Mouse (Mus musculus): ENCODE measurements around the gene Pacsin1.

Pacsin1 gene

GRCm38 (mm10) chr17:27677756-27678155, 22.4 kb downstream of the Pacsin1 start:
- no peak for DNase-seq (ENCODE audit: low read depth, low spot score)

- DNase-seq (ENCODE audit: low read depth, low spot score): no peak
Observed at GRCm38 (mm10) chr17:27678924-27679813, 23.9 kb downstream of the Pacsin1 start.

- DNase-seq (ENCODE audit: low read depth, low spot score): no peak
Observed at GRCm38 (mm10) chr17:27684886-27685549, 29.7 kb downstream of the Pacsin1 start.

- no peak for DNase-seq (ENCODE audit: low read depth, low spot score)
Observed at GRCm38 (mm10) chr17:27685550-27685913, 30.2 kb downstream of the Pacsin1 start.

- no peak for DNase-seq (ENCODE audit: low read depth, low spot score)
Observed at GRCm38 (mm10) chr17:27686395-27686794, 31.1 kb downstream of the Pacsin1 start.

- no peak for DNase-seq (ENCODE audit: low read depth, low spot score)
Observed at GRCm38 (mm10) chr17:27690993-27691693, 35.8 kb downstream of the Pacsin1 start.

- DNase-seq (ENCODE audit: low read depth, low spot score): no peak
Observed at GRCm38 (mm10) chr17:27699641-27700244, 44.4 kb downstream of the Pacsin1 start.

GRCm38 (mm10) chr17:27700812-27701211, 45.5 kb downstream of the Pacsin1 start:
- DNase-seq (ENCODE audit: low read depth, low spot score): no peak

- no peak for DNase-seq (ENCODE audit: low read depth, low spot score)
Observed at GRCm38 (mm10) chr17:27701856-27702255, 46.5 kb downstream of the Pacsin1 start.

- DNase-seq (ENCODE audit: low read depth, low spot score): peak; percentile 10
Observed at GRCm38 (mm10) chr17:27702518-27702917, 47.2 kb downstream of the Pacsin1 start.

GRCm38 (mm10) chr17:27703961-27704621, 48.8 kb downstream of the Pacsin1 start:
- DNase-seq (ENCODE audit: low read depth, low spot score): no peak

GRCm38 (mm10) chr17:27705661-27706060, 50.4 kb downstream of the Pacsin1 start:
- DNase-seq (ENCODE audit: low read depth, low spot score): no peak

GRCm38 (mm10) chr17:27707954-27708661, 52.8 kb downstream of the Pacsin1 start:
- DNase-seq (ENCODE audit: low read depth, low spot score): peak; percentile 43

GRCm38 (mm10) chr17:27709650-27710049, 54.3 kb downstream of the Pacsin1 start:
- DNase-seq (ENCODE audit: low read depth, low spot score): no peak

- DNase-seq (ENCODE audit: low read depth, low spot score): peak; percentile 11
Observed at GRCm38 (mm10) chr17:27712832-27713231, 57.5 kb downstream of the Pacsin1 start.

- no peak for DNase-seq (ENCODE audit: low read depth, low spot score)
Observed at GRCm38 (mm10) chr17:27716804-27717203, 61.5 kb downstream of the Pacsin1 start.

GRCm38 (mm10) chr17:27718250-27718649, 62.9 kb downstream of the Pacsin1 start:
- no peak for DNase-seq (ENCODE audit: low read depth, low spot score)

GRCm38 (mm10) chr17:27719663-27720062, 64.4 kb downstream of the Pacsin1 start:
- no peak for DNase-seq (ENCODE audit: low read depth, low spot score)

- no peak for DNase-seq (ENCODE audit: low read depth, low spot score)
Observed at GRCm38 (mm10) chr17:27720326-27720725, 65.0 kb downstream of the Pacsin1 start.

- DNase-seq (ENCODE audit: low read depth, low spot score): peak; percentile 13
Observed at GRCm38 (mm10) chr17:27721125-27721664, 65.9 kb downstream of the Pacsin1 start.
